ENCODE assay signal across 12 mouse cellular contexts in genomic region chr13:91473527-91473926, GRCm38 (mm10). TPM values are rescaled to one million over a fixed set of nuclear protein-coding genes. Genes with fewer than 3 reads are reported as not detected.
DNase-seq lines count a peak whose midpoint lies in the region; ATAC-seq lines count a peak whose summit lies in the region.
"Had no signal": no experiment of that assay in that cellular context is flagged by ENCODE, and none has a peak within 500 bp of the region (broad histone marks: within the 10 kb centered on the region; RNA-seq: fewer than 3 reads in every experiment).

No protein-coding gene starts in this region.

- DNase-seq in heart, embryonic 10.5 days (ENCODE audit: low spot score) = peak; percentile 83
- DNase-seq in heart, postnatal 25 days (ENCODE audit: low spot score) = no peak
- DNase-seq in spleen, postnatal 4 days (ENCODE audit: low spot score in 2 of 2) = peak; percentile 28 to 64
- DNase-seq in spleen, adult 12 weeks (ENCODE audit: low spot score) = no peak
- no peak for DNase-seq in right cerebral cortex, postnatal 36 days (ENCODE audit: low spot score in 2 of 2)
- no peak for DNase-seq in testis, postnatal 10 days (ENCODE audit: low spot score)
- DNase-seq: lung, postnatal 10 days; right cerebral cortex, postnatal 14 days had no signal

- H3K9ac ChIP-seq in heart, embryonic 13.5 days = no peak overlapping the region
- no peak overlapping the region for H3K9ac ChIP-seq in kidney, embryonic 16.5 days (replicated peaks; ENCODE audit: low read length)
- H3K9ac ChIP-seq: forebrain, embryonic 12.5 days had no signal

- no peak for ATAC-seq in heart, embryonic 13.5 days (ENCODE audit: extremely low read depth, insufficient number of reproducible peaks, low FRiP score, low TSS enrichment)
- no peak for ATAC-seq in kidney, embryonic 16.5 days (ENCODE audit: low FRiP score, low TSS enrichment)

- H3K4me2 ChIP-seq in heart, embryonic 13.5 days = peak overlapping the region; percentile 36
- no peak overlapping the region for H3K4me2 ChIP-seq in kidney, embryonic 16.5 days (replicated peaks; ENCODE audit: low read depth, low read length)
- H3K4me2 ChIP-seq: forebrain, embryonic 12.5 days had no signal

- H3K27ac ChIP-seq in heart, embryonic 10.5 days = peak overlapping the region; percentile 77
- H3K27ac ChIP-seq in heart, embryonic 13.5 days (replicated peaks) = peak overlapping the region; percentile 65
- no peak overlapping the region for H3K27ac ChIP-seq in kidney, embryonic 16.5 days (ENCODE audit: low read length)
- H3K27ac ChIP-seq: forebrain, embryonic 12.5 days had no signal

- peaks cover 45% of the 10 kb centered on the region for H3K4me1 ChIP-seq in heart, embryonic 10.5 days
- peaks cover 61% of the 10 kb centered on the region for H3K4me1 ChIP-seq in heart, embryonic 13.5 days
- H3K4me1 ChIP-seq in kidney, embryonic 16.5 days (ENCODE audit: insufficient read depth, low read length) = 0 out of 2 replicates have a peak, but pooled peaks cover 4% of the 10 kb centered on the region

- H3K9me3 ChIP-seq in heart, embryonic 10.5 days = no peaks in the 10 kb centered on the region
- no peaks in the 10 kb centered on the region for H3K9me3 ChIP-seq in heart, embryonic 13.5 days
- no peaks in the 10 kb centered on the region for H3K9me3 ChIP-seq in kidney, embryonic 16.5 days (ENCODE audit: low read length)
- H3K9me3 ChIP-seq: forebrain, embryonic 12.5 days had no signal

- no peak overlapping the region; the same call in 1 of the 2 replicates for H3K4me3 ChIP-seq in heart, embryonic 10.5 days
- H3K4me3 ChIP-seq in heart, embryonic 13.5 days = no peak overlapping the region
- no peak overlapping the region for H3K4me3 ChIP-seq in kidney, embryonic 16.5 days (ENCODE audit: low read length)
- H3K4me3 ChIP-seq: forebrain, embryonic 12.5 days had no signal

- H3K27me3 ChIP-seq in heart, embryonic 10.5 days (ENCODE audit: insufficient read depth, poor library complexity, severe bottlenecking) = no peaks in the 10 kb centered on the region
- H3K27me3 ChIP-seq in heart, embryonic 13.5 days (replicated peaks) = no peaks in the 10 kb centered on the region
- no peaks in the 10 kb centered on the region for H3K27me3 ChIP-seq in kidney, embryonic 16.5 days (ENCODE audit: insufficient read depth, low read length)
- H3K27me3 ChIP-seq: CH12.LX; forebrain, embryonic 12.5 days had no signal

- intact Hi-C loops in heart, postnatal 25 days (cut with DNase I) = loop anchor here (10.0 kb wide), 1 partner anchor 91 kb away; no protein-coding TSS in a partner anchor

- H3K36me3 ChIP-seq in heart, embryonic 10.5 days = no peaks in the 10 kb centered on the region
- H3K36me3 ChIP-seq in heart, embryonic 13.5 days = no peaks in the 10 kb centered on the region
- H3K36me3 ChIP-seq in kidney, embryonic 16.5 days (ENCODE audit: insufficient read depth, low read length) = 0 out of 2 replicates have a peak, but pooled peaks cover 2% of the 10 kb centered on the region
- H3K36me3 ChIP-seq: forebrain, embryonic 12.5 days had no signal

- 28% methylated on average over 6 of the region's 6 CpGs for WGBS in heart, embryonic 10.5 days
- 21% methylated on average over 6 of the region's 6 CpGs for WGBS in heart, embryonic 13.5 days
- WGBS in kidney, embryonic 16.5 days = 72% methylated on average over 6 of the region's 6 CpGs

RNA-seq across cellular contexts. Expression of gene Ssbp2, which starts 13.4 kb away (rescaled TPM):
- 94.4 and 110 TPM in 2 replicates for polyA plus RNA-seq in heart, embryonic 10.5 days (2016; fragmentation: Nextera tagmentation; extraction: Ambion mirVana)
- total RNA-seq in heart, postnatal 25 days (2021) = 10 to 100 TPM; 43.3 to 48.1 TPM
- 86.4 and 93.9 TPM in 2 replicates for polyA plus RNA-seq in heart, embryonic 13.5 days (2015; fragmentation: Nextera tagmentation; extraction: Ambion mirVana)
- 130 and 138 TPM in 2 replicates for polyA plus RNA-seq in kidney, embryonic 16.5 days (2015; fragmentation: Nextera tagmentation; extraction: Ambion mirVana)

Comparison
In these comparisons a context has a peak if more than half of its experiments do, and no peak if none do; other contexts are left out.
1. DNase-seq: peak in heart, embryonic 10.5 days (single experiment) and spleen, postnatal 4 days (2 of 2); none in heart, postnatal 25 days (single experiment), spleen, adult 12 weeks (single experiment), right cerebral cortex, postnatal 36 days (0 of 2) and testis, postnatal 10 days (single experiment).